8 mouse cellular contexts compared by ENCODE assay signal in genomic region chr1:24699320-24699719, GRCm38 (mm10). TPM values are rescaled to one million over a fixed set of nuclear protein-coding genes. Genes with fewer than 3 reads are reported as not detected.
DNase-seq lines count a peak whose midpoint lies in the region; ATAC-seq and TF ChIP-seq lines count a peak whose summit lies in the region.

No protein-coding gene starts in this region.

- H3K27ac ChIP-seq in left cerebral cortex, adult 2 months = peak overlapping the region; percentile 15; the same call in 1 of the 2 replicates
- no peak overlapping the region for H3K27ac ChIP-seq in heart, embryonic 10.5 days

- no peaks in the 10 kb centered on the region for H3K9me3 ChIP-seq in heart, embryonic 10.5 days

- no peak for DNase-seq in left cerebral cortex, adult 2 months (ENCODE audit: extremely low spot score in 1 of 2, low spot score in 2 of 2)
- DNase-seq in left cerebral cortex, adult 8-10 months (ENCODE audit: low spot score in 2 of 2) = no peak
- peak; percentile 83 for DNase-seq in heart, embryonic 10.5 days (ENCODE audit: low spot score)
- DNase-seq in kidney, postnatal 10 days = peak; percentile 60
- no peak for DNase-seq in urinary bladder, adult 2 months (ENCODE audit: low spot score)
- no peak for DNase-seq in cerebellum, postnatal 14 days
- DNase-seq in gastrocnemius, postnatal 36 days = no peak

- peak; percentile 98 for ATAC-seq in megakaryocyte, adult 5-6 weeks (ENCODE audit: poor library complexity, severe bottlenecking)

- H3K4me3 ChIP-seq in left cerebral cortex, adult 2 months = no peak overlapping the region
- no peak overlapping the region; the same call in 1 of the 2 replicates for H3K4me3 ChIP-seq in heart, embryonic 10.5 days

- intact Hi-C loops in left cerebral cortex, adult 2 months (cut with DNase I) = no loop called here
- intact Hi-C loops in gastrocnemius, postnatal 36 days (cut with DNase I) = no loop called here

- no peak for TF ChIP-seq CTCF in left cerebral cortex, adult 2 months (IDR thresholded peaks at IDR 0.05)

- H3K27me3 ChIP-seq in heart, embryonic 10.5 days (ENCODE audit: insufficient read depth, poor library complexity, severe bottlenecking) = no peaks in the 10 kb centered on the region

- WGBS in heart, embryonic 10.5 days = 16% methylated on average over 9 of the region's 9 CpGs

- no peaks in the 10 kb centered on the region for H3K36me3 ChIP-seq in heart, embryonic 10.5 days

- H3K4me1 ChIP-seq in heart, embryonic 10.5 days = peaks cover 4% of the 10 kb centered on the region

RNA-seq across cellular contexts. Expression of gene Lmbrd1, which starts 20.9 kb away (rescaled TPM):
- 100 to 1,000 TPM; 132 to 136 TPM for total RNA-seq in left cerebral cortex, adult 2 months (2021)
- 100 to 1,000 TPM; 135 to 148 (median 142) TPM for total RNA-seq in left cerebral cortex, adult 8-10 months (2022)
- polyA plus RNA-seq in heart, embryonic 10.5 days (2016; fragmentation: Nextera tagmentation; extraction: Ambion mirVana) = 21.1 and 23.2 TPM in 2 replicates
- 32.9 and 36.6 TPM in 2 replicates for total RNA-seq in megakaryocyte, adult 5-6 weeks (2015)
- total RNA-seq in megakaryocyte, adult 5-6 weeks (2017) = 28.0 and 36.7 TPM in 2 replicates
- polyA plus RNA-seq in urinary bladder, adult 2 months (2012; rRNA removed) = 44.6 and 48.0 TPM in 2 replicates
- total RNA-seq in gastrocnemius, postnatal 36 days (2021) = 10 to 100 TPM; 27.4 to 29.0 TPM

Comparison
In these comparisons a context has a peak if more than half of its experiments do, and no peak if none do; other contexts are left out.
1. DNase-seq: peak in heart, embryonic 10.5 days (single experiment) and kidney, postnatal 10 days (single experiment); none in left cerebral cortex, adult 2 months (0 of 2), left cerebral cortex, adult 8-10 months (0 of 2), urinary bladder, adult 2 months (single experiment), cerebellum, postnatal 14 days (0 of 2) and gastrocnemius, postnatal 36 days (0 of 2).